Mouse (Mus musculus) liver, adult 2 months (tissue): ENCODE results near the gene Sh3bp1.

Source experiments
- CTCF ChIP-seq: fragments of 200-500 bp; IDR thresholded peaks from 2 replicates; pipeline ENCODE4 v1.5.1; 2011; ENCODE audit warnings: low read depth, low read length, control low read depth
- POLR2A ChIP-seq: fragments of 200-500 bp; IDR thresholded peaks from 2 replicates; pipeline ENCODE4 v1.6.1; 2011; ENCODE audit warnings: low read length, control low read depth; ENCODE audit not compliant: insufficient read depth; ENCODE audit errors: extremely low read depth

GRCm38 (mm10) chr15:78908399-78908798 lies 8.8 kb downstream of the Sh3bp1 start:
- TF ChIP-seq CTCF, result no peak
- TF ChIP-seq POLR2A, result no peak
